Mouse (Mus musculus): ENCODE data around the gene Ccdc8. TPM values are rescaled to one million over a fixed set of nuclear protein-coding genes. Genes with fewer than 3 reads are reported as not detected.

Gene Ccdc8
- polyA plus RNA-seq, 1 experiment from 2014 or later, result 7.8 TPM

- Histone ChIP-seq H3K4me1 (ENCODE audit: insufficient read depth, low read depth, low read length) (peaks cover 18% of the 10 kb centered on the region), H3K4me2 (replicated peaks; ENCODE audit: low read depth, low read length) (peak overlapping the region; percentile 78), H3K27me3 (replicated peaks; ENCODE audit: insufficient read depth, low read length) (no peaks in the 10 kb centered on the region), H3K9me3 (ENCODE audit: low read length) (no peaks in the 10 kb centered on the region), H3K4me3 (ENCODE audit: low read depth, low read length) (peak overlapping the region; percentile 51), H3K27ac (ENCODE audit: low read length) (peak overlapping the region; percentile 78), H3K9ac (replicated peaks; ENCODE audit: low read depth) (peak overlapping the region; percentile 60), H3K36me3 (ENCODE audit: insufficient read depth, low read length) (no peaks in the 10 kb centered on the region)
- DNase-seq (ENCODE audit: low spot score), result no peak
- TF ChIP-seq CTCF (IDR thresholded peaks at IDR 0.05), result no peak
- no peak for TF ChIP-seq EP300 (IDR thresholded peaks at IDR 0.05)
- ATAC-seq, result no peak
- 3% methylated on average over 20 of the region's 20 CpGs for WGBS
Observed at GRCm38 (mm10) chr7:16994400-16994799, 1.9 kb downstream of the Ccdc8 start.

- TF ChIP-seq EP300 (IDR thresholded peaks at IDR 0.05) (no peak), CTCF (IDR thresholded peaks at IDR 0.05) (no peak)
- no peak overlapping the region for H3K9ac ChIP-seq (replicated peaks; ENCODE audit: low read depth)
- DNase-seq (ENCODE audit: low spot score) (no peak), ATAC-seq (no peak)
- peak overlapping the region; percentile 78 for H3K4me2 ChIP-seq (replicated peaks; ENCODE audit: low read depth, low read length)
- H3K36me3 ChIP-seq (ENCODE audit: insufficient read depth, low read length), result 0 out of 2 replicates have a peak, but pooled peaks cover 2% of the 10 kb centered on the region
- H3K4me3 ChIP-seq (ENCODE audit: low read depth, low read length), result peak overlapping the region; percentile 51
- WGBS, result 61% methylated on average over 4 of the region's 4 CpGs
- peaks cover 19% of the 10 kb centered on the region for H3K4me1 ChIP-seq (ENCODE audit: insufficient read depth, low read depth, low read length)
- H3K27me3 ChIP-seq (replicated peaks; ENCODE audit: insufficient read depth, low read length), result no peaks in the 10 kb centered on the region
- H3K27ac ChIP-seq (ENCODE audit: low read length), result no peak overlapping the region
- H3K9me3 ChIP-seq (ENCODE audit: low read length), result no peaks in the 10 kb centered on the region
Observed at GRCm38 (mm10) chr7:16995345-16995744, 2.8 kb downstream of the Ccdc8 start.

- H3K4me3 ChIP-seq (ENCODE audit: low read depth, low read length), result no peak overlapping the region
- H3K4me2 ChIP-seq (replicated peaks; ENCODE audit: low read depth, low read length), result no peak overlapping the region
- no peaks in the 10 kb centered on the region for H3K9me3 ChIP-seq (ENCODE audit: low read length)
- peaks cover 10% of the 10 kb centered on the region for H3K4me1 ChIP-seq (ENCODE audit: insufficient read depth, low read depth, low read length)
- WGBS, result 44% methylated on average over 4 of the region's 4 CpGs
- H3K36me3 ChIP-seq (ENCODE audit: insufficient read depth, low read length), result 0 out of 2 replicates have a peak, but pooled peaks cover 5% of the 10 kb centered on the region
- TF ChIP-seq CTCF (IDR thresholded peaks at IDR 0.05) (no peak), EP300 (IDR thresholded peaks at IDR 0.05) (no peak)
- DNase-seq (ENCODE audit: low spot score) (no peak), ATAC-seq (no peak)
- H3K27ac ChIP-seq (ENCODE audit: low read length), result no peak overlapping the region
- no peaks in the 10 kb centered on the region for H3K27me3 ChIP-seq (replicated peaks; ENCODE audit: insufficient read depth, low read length)
- H3K9ac ChIP-seq (replicated peaks; ENCODE audit: low read depth), result no peak overlapping the region
Observed at GRCm38 (mm10) chr7:16999233-16999632, 6.7 kb downstream of the Ccdc8 start.

GRCm38 (mm10) chr7:16999650-17000049, 7.1 kb downstream of the Ccdc8 start:
- H3K27ac ChIP-seq (ENCODE audit: low read length), result no peak overlapping the region
- no peak overlapping the region for H3K4me2 ChIP-seq (replicated peaks; ENCODE audit: low read depth, low read length)
- H3K4me3 ChIP-seq (ENCODE audit: low read depth, low read length), result no peak overlapping the region
- 24% methylated on average over 4 of the region's 4 CpGs for WGBS
- DNase-seq (ENCODE audit: low spot score), result peak; percentile 70
- no peaks in the 10 kb centered on the region for H3K27me3 ChIP-seq (replicated peaks; ENCODE audit: insufficient read depth, low read length)
- peak; percentile 97 for TF ChIP-seq CTCF (IDR thresholded peaks at IDR 0.05)
- TF ChIP-seq EP300 (IDR thresholded peaks at IDR 0.05), result no peak
- H3K4me1 ChIP-seq (ENCODE audit: insufficient read depth, low read depth, low read length), result peaks cover 10% of the 10 kb centered on the region
- no peak overlapping the region for H3K9ac ChIP-seq (replicated peaks; ENCODE audit: low read depth)
- H3K9me3 ChIP-seq (ENCODE audit: low read length), result no peaks in the 10 kb centered on the region
- ATAC-seq, result peak; percentile 14
- H3K36me3 ChIP-seq (ENCODE audit: insufficient read depth, low read length), result 0 out of 2 replicates have a peak, but pooled peaks cover 5% of the 10 kb centered on the region

- no peaks in the 10 kb centered on the region for H3K27me3 ChIP-seq (replicated peaks; ENCODE audit: insufficient read depth, low read length)
- no peak overlapping the region for H3K4me3 ChIP-seq (ENCODE audit: low read depth, low read length)
- ATAC-seq (peak; percentile 78), DNase-seq (ENCODE audit: low spot score) (peak; percentile 91)
- H3K9ac ChIP-seq (replicated peaks; ENCODE audit: low read depth), result no peak overlapping the region
- TF ChIP-seq EP300 (IDR thresholded peaks at IDR 0.05) (no peak), CTCF (IDR thresholded peaks at IDR 0.05) (peak; percentile 88)
- no peak overlapping the region for H3K4me2 ChIP-seq (replicated peaks; ENCODE audit: low read depth, low read length)
- H3K9me3 ChIP-seq (ENCODE audit: low read length), result no peaks in the 10 kb centered on the region
- 0 out of 2 replicates have a peak, but pooled peaks cover 3% of the 10 kb centered on the region for H3K4me1 ChIP-seq (ENCODE audit: insufficient read depth, low read depth, low read length)
- peaks cover 21% of the 10 kb centered on the region; the same call in 1 of the 2 replicates for H3K36me3 ChIP-seq (ENCODE audit: insufficient read depth, low read length)
- H3K27ac ChIP-seq (ENCODE audit: low read length), result peak overlapping the region; percentile 26; the same call in 1 of the 2 replicates
- WGBS, result 10% methylated on average over 7 of the region's 7 CpGs
Observed at GRCm38 (mm10) chr7:17002375-17003195, 10.1 kb downstream of the Ccdc8 start.

- no peak overlapping the region for H3K9ac ChIP-seq (replicated peaks; ENCODE audit: low read depth)
- H3K4me1 ChIP-seq (ENCODE audit: insufficient read depth, low read depth, low read length), result 0 out of 2 replicates have a peak, but pooled peaks cover 3% of the 10 kb centered on the region
- WGBS, result 64% methylated on average over 7 of the region's 7 CpGs
- no peak overlapping the region for H3K4me2 ChIP-seq (replicated peaks; ENCODE audit: low read depth, low read length)
- H3K27ac ChIP-seq (ENCODE audit: low read length), result peak overlapping the region; percentile 26; the same call in 1 of the 2 replicates
- no peaks in the 10 kb centered on the region for H3K27me3 ChIP-seq (replicated peaks; ENCODE audit: insufficient read depth, low read length)
- DNase-seq (ENCODE audit: low spot score) (peak; percentile 52), ATAC-seq (peak; percentile 22)
- H3K4me3 ChIP-seq (ENCODE audit: low read depth, low read length), result no peak overlapping the region
- peaks cover 26% of the 10 kb centered on the region; the same call in 1 of the 2 replicates for H3K36me3 ChIP-seq (ENCODE audit: insufficient read depth, low read length)
- TF ChIP-seq CTCF (IDR thresholded peaks at IDR 0.05), result no peak; the same call in 1 of the 2 replicates
- no peak for TF ChIP-seq EP300 (IDR thresholded peaks at IDR 0.05)
- H3K9me3 ChIP-seq (ENCODE audit: low read length), result no peaks in the 10 kb centered on the region
Observed at GRCm38 (mm10) chr7:17003230-17003960, 10.9 kb downstream of the Ccdc8 start.
